Mouse (Mus musculus) liver, embryonic 14.5 days (tissue): ENCODE results near the gene Il13. TPM values are rescaled to one million over a fixed set of nuclear protein-coding genes. Genes with fewer than 3 reads are reported as not detected.

Experiments
- ATAC-seq: fragments of 200-750 bp; cut with Nextera tagmentation; 2 replicates; pipeline ENCODE4 v1.8.0; 2017; ENCODE audit warnings: moderate number of reproducible peaks, mild to moderate bottlenecking, moderate library complexity; ENCODE audit not compliant: insufficient read depth
- DNase-seq, 3 experiments: peaks; one replicate each; pipeline ENCODE4 v3.0.0-alpha.2; 2012 to 2013; ENCODE audit warnings: low read depth in 3 of 3, low spot score in 3 of 3
- H3K27ac ChIP-seq: fragments of 300-500 bp; sonication (generic); 2 replicates; pipeline ENCODE4 v1.5.1; 2014; ENCODE audit warnings: moderate library complexity, mild to moderate bottlenecking, control low read depth, inconsistent platforms
- H3K27me3 ChIP-seq: fragments of 300-500 bp; sonication (generic); 2 replicates; pipeline ENCODE4 v1.6.1; 2014; ENCODE audit warnings: mild to moderate bottlenecking, low read length, moderate library complexity; ENCODE audit not compliant: control insufficient read depth, insufficient read depth
- H3K36me3 ChIP-seq: fragments of 300-500 bp; sonication (generic); replicated peaks from 2 replicates; pipeline ENCODE4 v1.6.1; 2014; ENCODE audit warnings: low read depth; ENCODE audit not compliant: control insufficient read depth, insufficient read depth
- H3K4me1 ChIP-seq, 2 experiments: fragments of 200-500 bp in 1 of 2; fragments of 300-500 bp in 1 of 2; sonication (generic) in 1 of 2; replicated peaks; 2 replicates each; pipeline ENCODE4 v1.6.1; 2012 to 2014; ENCODE audit warnings: antibody characterized with exemption in 1 of 2, inconsistent platforms in 1 of 2, low read length in 1 of 2; ENCODE audit not compliant: control insufficient read depth in 2 of 2, insufficient read depth in 2 of 2
- H3K4me2 ChIP-seq: fragments of 300-500 bp; sonication (generic); 2 replicates; pipeline ENCODE4 v1.6.1; 2014; ENCODE audit warnings: low read depth, mild to moderate bottlenecking, control low read depth, moderate library complexity
- H3K4me3 ChIP-seq, 2 experiments: fragments of 200-500 bp in 1 of 2; fragments of 300-500 bp in 1 of 2; sonication (generic) in 1 of 2; 2 replicates each; pipeline ENCODE4 v1.5.1; 2012 to 2014; ENCODE audit warnings: low read depth in 2 of 2, low read length in 2 of 2, mild to moderate bottlenecking in 2 of 2, control low read depth in 1 of 2, inconsistent platforms in 1 of 2, moderate library complexity in 1 of 2; ENCODE audit not compliant: insufficient read depth in 1 of 2
- H3K9ac ChIP-seq: fragments of 300-500 bp; sonication (generic); replicated peaks from 2 replicates; pipeline ENCODE4 v1.6.1; 2014; ENCODE audit warnings: mild to moderate bottlenecking, control low read depth, moderate library complexity
- H3K9me3 ChIP-seq: fragments of 300-500 bp; sonication (generic); 2 replicates; pipeline ENCODE4 v1.6.1; 2016; ENCODE audit warnings: low read length, mixed read lengths; ENCODE audit not compliant: control insufficient read depth
- CTCF ChIP-seq: IDR thresholded peaks from 2 replicates; pipeline ENCODE4 v1.5.1; 2016; ENCODE audit warnings: antibody characterized with exemption, low read depth, control low read depth
- EP300 ChIP-seq: IDR thresholded peaks from 2 replicates; pipeline ENCODE4 v1.6.1; 2016; ENCODE audit warnings: antibody characterized with exemption, low read depth
- WGBS: fragments of 180-500 bp; shearing (Covaris S2); extraction: QIAGEN DNeasy Blood & Tissue Kit; methylation state at CpG from one replicate; pipeline ENCODE4 v1.1.7; 2014; ENCODE audit not compliant: insufficient replicate concordance; 5-methylcytosine and 5-hydroxymethylcytosine counted together
- polyA plus RNA-seq, 2 experiments: library from polyadenylated mRNA; depleted of rRNA in 1 of 2; stranded (reverse) in 1 of 2; unstranded in 1 of 2; fragments of >200 nt; fragmentation: Nextera tagmentation in 1 of 2; extraction: Ambion mirVana in 1 of 2; gene quantifications; 2 replicates each; pipeline versions ENCODE4 v1.2.1 to v1.2.3; 2012 to 2014

Gene Il13
- polyA plus RNA-seq, 2 experiments = 0.04 TPM; not detected in 1

DNA sequence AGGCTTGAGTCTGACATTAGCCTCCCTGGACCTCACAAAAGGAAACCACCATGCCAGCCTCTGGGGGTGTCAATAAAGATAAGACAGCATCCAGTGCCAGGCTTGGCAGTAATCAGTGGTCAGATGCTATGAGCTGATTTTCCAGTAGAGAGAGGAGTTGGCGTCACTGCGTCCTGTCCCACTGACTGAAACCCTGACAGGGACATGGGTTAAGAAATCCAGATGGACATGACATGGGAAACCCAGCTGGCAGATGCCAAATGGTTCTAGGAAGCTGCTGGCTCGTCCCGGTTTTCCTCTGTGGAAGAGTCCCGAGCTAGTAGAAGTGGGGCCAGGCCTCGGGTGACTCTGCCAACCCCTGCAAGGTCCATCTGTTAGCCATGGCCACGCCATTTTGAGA is 858 bp downstream of the Il13 start:
- no peaks in the 10 kb centered on the region for H3K36me3 ChIP-seq
- 54% methylated on average over 7 of the region's 7 CpGs for WGBS
- no peaks in the 10 kb centered on the region for H3K9me3 ChIP-seq
- H3K27me3 ChIP-seq = peaks cover 6% of the 10 kb centered on the region; the same call in 1 of the 2 replicates
- TF ChIP-seq EP300 (no peak), CTCF (no peak)
- H3K4me1 ChIP-seq = no peaks in the 10 kb centered on the region; a peak in 1 of 4 replicates
- no peak overlapping the region for H3K9ac ChIP-seq
- no peak overlapping the region for H3K4me2 ChIP-seq
- H3K4me3 ChIP-seq = no peak overlapping the region
- no peak for DNase-seq
- H3K27ac ChIP-seq = no peak overlapping the region
- no peak for ATAC-seq

DNA sequence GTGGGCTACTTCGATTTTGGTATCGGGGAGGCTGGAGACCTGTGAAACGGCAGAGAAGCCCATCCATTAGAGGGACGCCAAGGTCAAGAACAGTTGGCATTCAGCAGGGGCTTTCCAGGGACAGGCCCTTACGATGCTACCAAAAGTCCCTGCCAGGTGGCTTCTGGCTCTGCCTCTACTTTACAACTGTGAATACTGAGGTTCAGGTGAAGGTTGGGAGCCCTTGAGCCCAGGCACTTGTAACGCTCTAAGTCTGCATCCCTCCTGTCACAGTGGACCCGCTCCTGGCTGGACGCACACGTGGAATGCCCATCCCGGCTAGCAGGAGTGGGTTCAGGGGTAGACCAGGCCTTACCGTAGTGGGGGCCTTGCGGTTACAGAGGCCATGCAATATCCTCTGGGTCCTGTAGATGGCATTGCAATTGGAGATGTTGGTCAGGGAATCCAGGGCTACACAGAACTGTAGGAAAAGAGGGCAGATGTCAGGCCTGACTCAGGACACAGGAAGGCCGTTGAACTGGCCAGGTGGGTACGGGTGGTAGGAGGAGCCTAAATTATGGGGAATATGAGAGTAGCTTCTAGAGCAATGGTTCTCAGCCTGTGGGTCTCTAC is 2.3 kb downstream of the Il13 start:
- TF ChIP-seq EP300 = no peak
- TF ChIP-seq CTCF = peak; percentile 54
- 74% methylated on average over 14 of the region's 14 CpGs for WGBS

DNA sequence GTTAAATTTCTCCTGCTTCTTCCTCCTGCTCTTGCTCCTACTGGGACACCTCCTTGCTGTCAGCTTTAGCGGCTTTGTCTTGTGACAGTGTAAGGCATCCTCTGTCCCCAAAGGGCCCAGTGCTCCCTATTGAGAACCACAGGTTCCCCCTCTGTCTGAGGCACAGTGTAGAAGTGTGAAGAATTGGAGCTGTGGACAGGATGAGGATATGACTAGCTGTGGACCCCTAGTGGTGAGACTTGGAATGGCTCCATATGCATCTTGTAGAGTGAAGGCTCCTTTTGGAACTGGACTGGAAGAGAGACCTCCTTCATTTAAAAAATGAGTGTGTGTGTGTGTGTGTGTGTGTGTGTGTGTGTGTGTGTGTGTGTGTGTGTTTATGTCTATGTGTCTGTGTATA is 6.6 kb downstream of the Il13 start:
- H3K4me2 ChIP-seq = no peak overlapping the region
- H3K4me3 ChIP-seq = no peak overlapping the region
- peaks cover 14 to 26% of the 10 kb centered on the region in 2 experiments for H3K4me1 ChIP-seq
- ATAC-seq (peak; percentile 72), DNase-seq (peak; percentile 67 to 74 (median 70))
- TF ChIP-seq CTCF = peak; percentile 96
- TF ChIP-seq EP300 = no peak
- H3K27me3 ChIP-seq = no peaks in the 10 kb centered on the region
- no peak overlapping the region for H3K27ac ChIP-seq
- WGBS = 7% methylated on average over 1 of the region's 1 CpGs
- no peaks in the 10 kb centered on the region for H3K9me3 ChIP-seq
- H3K9ac ChIP-seq = no peak overlapping the region
- no peaks in the 10 kb centered on the region for H3K36me3 ChIP-seq

More for the DNA sequence above, 2.3 kb downstream of the Il13 start:
- DNase-seq (no peak), ATAC-seq (no peak)
- Histone ChIP-seq H3K9ac (no peak overlapping the region), H3K4me2 (no peak overlapping the region), H3K4me3 (no peak overlapping the region), H3K9me3 (no peaks in the 10 kb centered on the region), H3K27me3 (peaks cover 6% of the 10 kb centered on the region; the same call in 1 of the 2 replicates), H3K36me3 (no peaks in the 10 kb centered on the region), H3K27ac (no peak overlapping the region), H3K4me1 (peaks cover 3 to 5% of the 10 kb centered on the region in 2 experiments)

DNA sequence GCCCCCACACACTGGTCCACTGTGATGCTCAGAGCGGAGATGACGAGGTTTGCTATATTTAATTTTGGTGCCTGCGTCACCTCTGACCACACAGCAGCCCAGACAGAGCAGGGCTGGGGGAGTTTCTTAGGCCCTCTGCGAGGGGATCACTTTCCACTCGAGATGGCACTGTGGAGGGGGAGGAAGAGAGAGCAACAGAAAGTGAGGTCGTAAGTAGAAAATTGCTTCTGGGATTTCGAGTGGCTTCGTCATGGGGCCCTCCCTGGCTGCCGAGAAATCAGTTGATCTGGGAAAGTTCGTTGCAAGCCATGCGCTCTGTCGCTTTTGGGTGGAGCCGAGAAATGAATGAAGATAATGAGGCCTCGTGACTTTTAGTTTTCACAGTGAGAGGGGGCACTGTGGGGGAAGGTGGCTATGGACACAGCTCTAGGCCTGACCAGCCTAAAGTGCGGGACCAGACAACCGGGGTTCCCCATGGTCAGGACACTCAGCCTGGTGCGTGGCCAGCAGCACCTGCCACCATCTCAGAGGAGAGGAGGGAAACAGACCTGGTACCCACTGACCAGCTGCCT is 7.6 kb downstream of the Il13 start:
- H3K27me3 ChIP-seq = no peaks in the 10 kb centered on the region
- H3K9me3 ChIP-seq = no peaks in the 10 kb centered on the region
- 33% methylated on average over 17 of the region's 17 CpGs for WGBS
- H3K9ac ChIP-seq = peak overlapping the region; percentile 19; the same call in 1 of the 2 replicates
- TF ChIP-seq EP300 = no peak
- no peak for TF ChIP-seq CTCF
- DNase-seq (peak in 1 of 3 experiments; percentile 55), ATAC-seq (peak; percentile 70)
- H3K4me2 ChIP-seq = peak overlapping the region; percentile 26; the same call in 1 of the 2 replicates
- no peak overlapping the region for H3K4me3 ChIP-seq
- H3K4me1 ChIP-seq = peaks cover 14 to 26% of the 10 kb centered on the region in 2 experiments
- no peak overlapping the region for H3K27ac ChIP-seq
- H3K36me3 ChIP-seq = no peaks in the 10 kb centered on the region

DNA sequence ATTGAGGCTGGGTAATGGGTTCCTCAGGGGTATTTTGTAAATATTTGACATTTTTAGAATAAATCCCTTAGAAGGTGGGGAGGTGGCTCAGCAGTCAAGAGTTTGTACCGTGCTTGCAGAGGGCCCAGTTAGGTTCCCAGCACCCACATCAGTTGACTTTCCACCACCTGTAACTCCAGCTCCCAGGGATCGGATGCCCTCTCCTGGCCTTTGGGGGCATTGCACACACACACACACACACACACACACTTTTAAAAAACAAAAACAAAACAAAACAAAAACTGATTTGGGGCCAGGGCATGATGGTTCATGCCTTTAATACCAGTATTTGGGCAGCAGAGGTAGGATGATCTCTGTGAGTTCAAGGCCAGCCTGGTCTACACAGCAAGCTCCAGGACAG is 10.4 kb downstream of the Il13 start:
- DNase-seq = no peak
- H3K4me3 ChIP-seq = no peak overlapping the region
- H3K9me3 ChIP-seq = no peaks in the 10 kb centered on the region
- no peak overlapping the region for H3K4me2 ChIP-seq
- ATAC-seq = no peak
- no peak overlapping the region for H3K9ac ChIP-seq
- H3K4me1 ChIP-seq = peaks cover 14 to 38% of the 10 kb centered on the region in 2 experiments
- H3K27me3 ChIP-seq = no peaks in the 10 kb centered on the region
- TF ChIP-seq EP300 = no peak
- TF ChIP-seq CTCF = peak; percentile 45; the same call in 1 of the 2 replicates
- H3K36me3 ChIP-seq = no peaks in the 10 kb centered on the region
- no peak overlapping the region for H3K27ac ChIP-seq
- 76% methylated on average over 2 of the region's 2 CpGs for WGBS
